Mouse (Mus musculus) forebrain, embryonic 15.5 days (tissue): ENCODE measurements at regions not wholly inside any gene's neighbourhood (a gene's known extent, or its start where the extent isn't known, plus 50 kb on each side); places are given as distances from the start of the nearest gene placed in this dataset.
A peak's percentile ranks its signal among the peaks of the same experiment; 100 is the strongest.

Experiments used
- ATAC-seq: fragments of 200-750 bp; cut with Nextera tagmentation; replicated peaks from 2 replicates; pipeline ENCODE4 v1.8.0; 2017; ENCODE audit warnings: mild to moderate bottlenecking, moderate TSS enrichment, moderate library complexity
- H3K27ac ChIP-seq: fragments of 300-500 bp; sonication (generic); replicated peaks from 2 replicates; pipeline ENCODE4 v1.5.1; 2015; ENCODE audit warnings: mild to moderate bottlenecking, inconsistent platforms
- H3K27me3 ChIP-seq: fragments of 300-500 bp; sonication (generic); 2 replicates; pipeline ENCODE4 v1.6.1; 2015; ENCODE audit warnings: inconsistent platforms
- H3K36me3 ChIP-seq: fragments of 300-500 bp; sonication (generic); 2 replicates; pipeline ENCODE4 v1.6.1; 2015; ENCODE audit warnings: mild to moderate bottlenecking, inconsistent platforms
- H3K4me1 ChIP-seq: fragments of 300-500 bp; sonication (generic); 2 replicates; pipeline ENCODE4 v1.6.1; 2015; ENCODE audit warnings: inconsistent platforms
- H3K4me2 ChIP-seq: fragments of 300-500 bp; sonication (generic); replicated peaks from 2 replicates; pipeline ENCODE4 v1.6.1; 2015; ENCODE audit warnings: mild to moderate bottlenecking, inconsistent platforms
- H3K4me3 ChIP-seq: fragments of 300-500 bp; sonication (generic); 2 replicates; pipeline ENCODE4 v1.5.1; 2015; ENCODE audit warnings: mild to moderate bottlenecking, inconsistent platforms
- H3K9ac ChIP-seq: fragments of 300-500 bp; sonication (generic); replicated peaks from 2 replicates; pipeline ENCODE4 v1.6.1; 2015; ENCODE audit warnings: mild to moderate bottlenecking, inconsistent platforms
- H3K9me3 ChIP-seq: fragments of 300-500 bp; sonication (generic); 2 replicates; pipeline ENCODE4 v1.6.1; 2016; ENCODE audit warnings: inconsistent platforms
- whole genome bisulfite sequencing: fragments of 180-500 bp; shearing (Covaris S2); methylation state at CpG from one replicate; pipeline ENCODE4 v1.1.7; 2015; ENCODE audit warnings: mixed read lengths; 5-methylcytosine and 5-hydroxymethylcytosine counted together

DNA sequence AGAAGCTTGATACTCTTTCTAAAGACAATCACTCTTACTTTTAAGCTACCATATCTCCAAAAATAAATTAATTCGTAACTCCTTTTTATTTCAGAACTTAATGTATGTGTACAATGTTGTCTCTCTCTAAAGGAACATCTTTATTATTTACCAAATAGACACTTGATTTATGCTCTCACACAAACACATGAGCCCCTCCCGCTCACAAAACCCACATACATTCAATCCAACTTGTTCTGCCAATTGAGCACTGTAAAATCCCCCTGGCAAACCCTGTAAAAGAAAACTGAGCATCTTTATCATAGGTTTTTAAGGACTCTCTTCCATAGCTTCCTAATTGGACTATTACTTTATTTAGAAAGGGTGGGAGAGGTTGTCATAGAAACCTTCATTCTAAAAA lies 812.5 kb downstream of the Phf3 start:
- no peaks in the 10 kb centered on the region for H3K27me3 ChIP-seq
- 52% methylated on average over 2 of the region's 2 CpGs for WGBS
- H3K4me1 ChIP-seq, result 0 out of 2 replicates have a peak, but pooled peaks cover 2% of the 10 kb centered on the region
- ATAC-seq, result peak; percentile 35; the same call in 1 of the 2 replicates
- no peak overlapping the region for H3K4me2 ChIP-seq
- no peaks in the 10 kb centered on the region for H3K36me3 ChIP-seq
- no peak overlapping the region for H3K27ac ChIP-seq
- H3K9me3 ChIP-seq, result no peaks in the 10 kb centered on the region
- H3K9ac ChIP-seq, result no peak overlapping the region
- H3K4me3 ChIP-seq, result no peak overlapping the region

DNA sequence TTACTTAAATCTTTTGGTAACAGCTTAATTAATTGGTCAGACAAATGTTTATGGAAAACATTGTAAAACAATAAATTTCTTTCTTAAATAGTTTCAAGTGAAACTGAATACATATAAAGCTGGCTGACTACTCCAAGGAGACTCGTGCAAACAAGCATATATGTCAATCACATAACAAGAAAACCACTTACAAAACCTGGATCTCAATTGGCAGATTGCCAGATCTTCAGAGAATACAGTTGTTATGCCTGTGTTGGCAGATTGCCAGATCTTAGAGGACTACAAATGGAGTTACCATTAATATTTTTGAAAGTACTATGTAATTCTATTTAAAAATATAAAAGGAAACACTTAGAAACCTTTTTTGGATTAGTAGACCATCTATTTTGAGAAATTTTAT lies 812.9 kb downstream of the Phf3 start:
- 2% methylated on average over 1 of the region's 1 CpGs for WGBS
- no peak overlapping the region for H3K27ac ChIP-seq
- H3K9ac ChIP-seq, result no peak overlapping the region
- H3K36me3 ChIP-seq, result no peaks in the 10 kb centered on the region
- peak; percentile 93 for ATAC-seq
- no peak overlapping the region for H3K4me3 ChIP-seq
- no peaks in the 10 kb centered on the region for H3K27me3 ChIP-seq
- no peaks in the 10 kb centered on the region for H3K9me3 ChIP-seq
- H3K4me2 ChIP-seq, result no peak overlapping the region
- 0 out of 2 replicates have a peak, but pooled peaks cover 2% of the 10 kb centered on the region for H3K4me1 ChIP-seq

DNA sequence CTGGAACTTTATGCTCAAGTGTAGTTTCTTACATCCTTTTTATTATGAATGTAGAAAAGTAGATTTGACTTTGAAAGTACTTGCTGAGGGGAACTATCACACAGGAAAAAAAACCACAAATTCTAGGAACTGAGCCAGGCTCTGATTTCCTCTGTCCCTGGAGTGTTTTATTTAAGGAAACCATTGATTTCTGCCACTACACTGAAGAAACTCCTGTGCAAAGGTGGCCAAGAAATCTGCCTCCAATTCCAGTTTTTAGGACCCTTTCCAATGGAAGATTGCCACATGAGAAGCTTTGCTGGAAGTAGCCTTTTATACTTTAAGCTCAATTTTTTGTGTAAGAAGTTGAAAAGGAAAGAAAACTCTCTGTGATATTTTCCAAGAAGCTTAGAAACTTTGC lies 856.1 kb downstream of the Phf3 start:
- ATAC-seq, result no peak
- no peaks in the 10 kb centered on the region for H3K36me3 ChIP-seq
- H3K4me2 ChIP-seq, result no peak overlapping the region
- no peaks in the 10 kb centered on the region for H3K9me3 ChIP-seq
- H3K4me1 ChIP-seq, result no peaks in the 10 kb centered on the region
- H3K9ac ChIP-seq, result no peak overlapping the region
- no peak overlapping the region for H3K27ac ChIP-seq
- no peaks in the 10 kb centered on the region for H3K27me3 ChIP-seq
- no peak overlapping the region for H3K4me3 ChIP-seq

DNA sequence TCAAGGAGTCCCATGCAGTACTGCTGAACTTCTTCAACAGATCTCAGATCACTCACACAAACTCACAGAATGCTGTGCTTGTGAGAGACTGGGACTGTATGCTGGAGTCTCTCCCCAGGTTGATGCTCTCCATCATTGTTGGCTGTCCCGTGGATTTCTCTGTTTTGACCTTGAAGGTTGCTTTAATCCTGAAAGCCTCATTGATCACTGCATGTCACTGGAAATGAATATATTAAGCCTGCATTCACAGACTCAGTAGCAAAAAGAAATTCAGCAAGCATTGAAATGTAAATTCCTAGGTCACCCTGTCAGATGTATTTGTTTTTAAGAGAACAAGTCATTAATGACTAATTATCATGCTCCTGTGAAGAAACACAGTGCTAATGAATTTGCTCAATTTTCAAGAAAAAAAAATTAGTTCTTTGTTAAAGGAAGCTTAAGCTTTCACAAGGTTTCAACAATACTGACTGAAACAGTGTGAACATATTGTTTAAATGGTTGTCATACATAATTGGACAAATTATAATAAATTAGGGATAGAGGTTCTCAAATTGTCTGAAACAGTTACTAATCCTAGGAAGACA lies 864.9 kb downstream of the Phf3 start:
- Histone ChIP-seq H3K4me3 (no peak overlapping the region), H3K36me3 (no peaks in the 10 kb centered on the region), H3K9ac (no peak overlapping the region), H3K27me3 (no peaks in the 10 kb centered on the region), H3K9me3 (no peaks in the 10 kb centered on the region), H3K27ac (no peak overlapping the region), H3K4me1 (no peaks in the 10 kb centered on the region), H3K4me2 (no peak overlapping the region)
- WGBS, result 2% methylated on average over 1 of the region's 1 CpGs
- ATAC-seq, result peak; percentile 81
